ENCODE assay signal across 25 mouse cellular contexts in genomic region chr4:35951894-35952293, GRCm38 (mm10).
"Had no signal": no experiment of that assay in that cellular context is flagged by ENCODE, and none has a peak within 500 bp of the region (broad histone marks: within the 10 kb centered on the region; RNA-seq: fewer than 3 reads in every experiment).

No protein-coding gene starts in this region.

- H3K27me3 ChIP-seq: heart, embryonic 12.5 days; hindbrain, embryonic 13.5 days; hindbrain, embryonic 15.5 days; kidney, embryonic 15.5 days; limb, embryonic 13.5 days; limb, embryonic 15.5 days had no signal

- H3K9me3 ChIP-seq: heart, embryonic 10.5 days; heart, embryonic 12.5 days; hindbrain, embryonic 10.5 days; hindbrain, embryonic 13.5 days; hindbrain, embryonic 15.5 days; kidney, embryonic 15.5 days; limb, embryonic 13.5 days; limb, embryonic 15.5 days had no signal

- H3K4me1 ChIP-seq: heart, embryonic 10.5 days; heart, embryonic 12.5 days; hindbrain, embryonic 10.5 days; hindbrain, embryonic 13.5 days; hindbrain, embryonic 15.5 days; kidney, embryonic 15.5 days; limb, embryonic 13.5 days; limb, embryonic 15.5 days had no signal

- H3K4me2 ChIP-seq: heart, embryonic 12.5 days; hindbrain, embryonic 13.5 days; hindbrain, embryonic 15.5 days; kidney, embryonic 15.5 days; limb, embryonic 13.5 days; limb, embryonic 15.5 days had no signal

- H3K36me3 ChIP-seq: heart, embryonic 10.5 days; heart, embryonic 12.5 days; hindbrain, embryonic 10.5 days; hindbrain, embryonic 13.5 days; hindbrain, embryonic 15.5 days; kidney, embryonic 15.5 days; limb, embryonic 13.5 days; limb, embryonic 15.5 days had no signal

- H3K4me3 ChIP-seq: gastrocnemius, adult 2 months; heart, embryonic 10.5 days; heart, embryonic 12.5 days; hindbrain, embryonic 10.5 days; hindbrain, embryonic 13.5 days; hindbrain, embryonic 15.5 days; kidney, embryonic 15.5 days; limb, embryonic 13.5 days; limb, embryonic 15.5 days had no signal

- DNase-seq: gastrocnemius, adult 2 months; gastrocnemius, postnatal 10 days; gastrocnemius, postnatal 25 days; heart, adult 18-20 months; heart, postnatal 10 days; heart, postnatal 4 days; kidney, adult 11 months; kidney, adult 2 months; kidney, adult 9 months; kidney, postnatal 14 days; kidney, postnatal 36 days; layer of hippocampus, adult 9-11 months; layer of hippocampus, postnatal 36 days; left cerebral cortex, postnatal 4 days had no signal

- H3K9ac ChIP-seq: heart, embryonic 12.5 days; hindbrain, embryonic 13.5 days; hindbrain, embryonic 15.5 days; kidney, embryonic 15.5 days; limb, embryonic 13.5 days; limb, embryonic 15.5 days had no signal

- ATAC-seq: forebrain, embryonic 16.5 days; hindbrain, postnatal 0 days had no signal

- H3K27ac ChIP-seq: gastrocnemius, adult 2 months; heart, embryonic 10.5 days; hindbrain, embryonic 10.5 days; hindbrain, embryonic 13.5 days; hindbrain, embryonic 15.5 days; hindbrain, postnatal 0 days; kidney, embryonic 15.5 days; kidney, postnatal 0 days; limb, embryonic 13.5 days; limb, embryonic 15.5 days had no signal
